Mouse (Mus musculus) testis, adult 2 months (tissue): ENCODE measurements around the gene Foxn4.

Experiments
- CTCF ChIP-seq: fragments of 200-500 bp; IDR thresholded peaks from 2 replicates; pipeline ENCODE4 v1.5.1; 2012; ENCODE audit warnings: low read depth, mild to moderate bottlenecking, inconsistent platforms, low read length, moderate library complexity; ENCODE audit not compliant: control insufficient read depth, insufficient read depth, insufficient replicate concordance
- POLR2A ChIP-seq: fragments of 200-500 bp; IDR thresholded peaks from 2 replicates; pipeline ENCODE4 v1.6.1; 2012; ENCODE audit warnings: low read depth, mild to moderate bottlenecking, inconsistent platforms, low read length, moderate library complexity; ENCODE audit not compliant: control insufficient read depth

DNA sequence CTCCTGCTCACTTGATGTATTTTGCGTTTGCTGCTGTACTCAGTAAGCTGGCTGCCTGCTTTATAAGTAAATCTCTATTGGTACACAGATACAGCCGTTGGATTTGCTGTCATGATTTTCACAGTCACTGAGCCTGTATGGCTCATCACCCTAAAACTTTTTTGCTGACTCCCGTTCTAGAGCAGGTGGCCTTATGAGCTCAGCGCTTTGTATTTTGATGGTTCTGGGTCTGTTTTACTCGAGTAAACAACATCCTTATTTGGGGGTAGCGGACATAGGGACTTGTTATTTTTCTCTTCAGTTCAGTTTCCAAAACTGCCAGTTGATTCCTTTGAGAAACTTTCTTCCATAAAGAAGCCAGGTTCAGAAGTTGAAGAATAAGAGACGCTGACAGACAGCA, 47.6 kb downstream of the Foxn4 start:
- TF ChIP-seq CTCF (no peak), POLR2A (no peak)
